Comparison of ENCODE assay signal across 8 mouse cellular contexts in the genomic region with DNA sequence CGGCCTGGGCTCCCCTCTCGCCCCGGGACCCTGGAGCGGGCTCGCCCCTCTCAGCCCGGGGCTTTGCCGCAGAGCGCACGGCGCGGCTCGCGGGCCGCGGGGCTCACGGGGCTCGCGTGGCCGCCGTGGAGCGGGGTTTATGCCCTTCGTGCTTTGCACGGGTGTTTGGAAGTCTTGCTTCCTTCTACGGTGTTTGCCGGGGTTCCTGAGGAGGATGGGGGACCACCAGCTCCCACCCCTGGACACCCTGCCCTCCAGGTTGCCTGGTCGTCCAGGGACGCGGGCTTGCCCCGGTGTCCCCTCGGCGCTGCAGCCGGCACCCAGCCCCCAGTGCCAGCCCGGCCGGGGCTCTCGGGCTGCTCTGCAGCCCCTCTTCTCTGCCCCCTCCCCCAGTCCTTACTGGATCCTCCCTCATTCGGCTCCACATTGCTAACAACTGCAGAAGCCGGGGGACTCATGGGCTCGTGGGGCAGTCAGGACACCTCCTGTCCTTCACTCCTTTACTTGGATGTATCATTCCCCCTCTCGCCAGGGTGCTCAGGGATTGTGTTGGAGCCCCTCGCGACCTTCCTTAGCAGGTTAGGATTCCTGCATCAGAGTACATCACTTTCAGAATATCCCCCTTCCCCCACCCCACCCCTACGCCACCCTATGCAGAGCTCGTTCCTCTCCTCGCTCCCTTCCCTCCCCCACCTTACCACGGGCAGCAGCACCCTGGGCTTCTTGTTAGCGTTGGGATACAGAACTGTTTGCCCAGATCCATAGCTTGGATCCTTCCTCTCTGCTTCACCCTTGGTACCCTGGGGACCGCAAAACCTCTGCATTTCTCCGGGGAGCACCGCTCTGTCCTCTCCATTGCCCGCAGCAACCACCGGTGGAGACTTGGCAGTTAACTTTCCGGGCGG. TPM values are rescaled to one million over a fixed set of nuclear protein-coding genes. Genes with fewer than 3 reads are reported as not detected.
A peak's percentile ranks its signal among the peaks of the same experiment; 100 is the strongest.
DNase-seq lines count a peak whose midpoint lies in the region; ATAC-seq and TF ChIP-seq lines count a peak whose summit lies in the region.

No protein-coding gene starts in this region.

- H3K4me2 ChIP-seq in forebrain, embryonic 12.5 days: peak overlapping the region; percentile 90
- H3K4me2 ChIP-seq in liver, embryonic 13.5 days: peak overlapping the region; percentile 63
- peak overlapping the region; percentile 70 for H3K4me2 ChIP-seq in stomach, embryonic 14.5 days (replicated peaks; ENCODE audit: low read depth, low read length)

- 0 out of 2 replicates have a peak, but pooled peaks cover 2% of the 10 kb centered on the region for H3K9me3 ChIP-seq in forebrain, embryonic 12.5 days
- H3K9me3 ChIP-seq in liver, embryonic 13.5 days (replicated peaks): no peaks in the 10 kb centered on the region
- no peaks in the 10 kb centered on the region for H3K9me3 ChIP-seq in stomach, embryonic 14.5 days (ENCODE audit: control insufficient read depth, low read depth, low read length)

- H3K27me3 ChIP-seq in forebrain, embryonic 12.5 days: peaks cover 44% of the 10 kb centered on the region
- peaks cover 81% of the 10 kb centered on the region for H3K27me3 ChIP-seq in liver, embryonic 13.5 days
- H3K27me3 ChIP-seq in stomach, embryonic 14.5 days (ENCODE audit: control insufficient read depth, insufficient read depth, low read length): peaks cover 23% of the 10 kb centered on the region

- peaks cover 28% of the 10 kb centered on the region for H3K4me1 ChIP-seq in forebrain, embryonic 12.5 days
- H3K4me1 ChIP-seq in liver, embryonic 13.5 days (replicated peaks): peaks cover 7% of the 10 kb centered on the region
- H3K4me1 ChIP-seq in stomach, embryonic 14.5 days (ENCODE audit: control insufficient read depth, insufficient read depth, low read length): peaks cover 12% of the 10 kb centered on the region

- H3K4me3 ChIP-seq in left cerebral cortex, adult 2 months: peak overlapping the region; percentile 86
- peak overlapping the region; percentile 95 for H3K4me3 ChIP-seq in forebrain, embryonic 12.5 days (replicated peaks)
- H3K4me3 ChIP-seq in liver, embryonic 13.5 days (replicated peaks): peak overlapping the region; percentile 53
- H3K4me3 ChIP-seq in stomach, embryonic 14.5 days (ENCODE audit: low read depth, low read length): peak overlapping the region; percentile 51

- H3K36me3 ChIP-seq in forebrain, embryonic 12.5 days (replicated peaks): no peaks in the 10 kb centered on the region
- H3K36me3 ChIP-seq in liver, embryonic 13.5 days: no peaks in the 10 kb centered on the region
- no peaks in the 10 kb centered on the region for H3K36me3 ChIP-seq in stomach, embryonic 14.5 days (ENCODE audit: control insufficient read depth, insufficient read depth, low read length)

- peak overlapping the region; percentile 97 for H3K27ac ChIP-seq in left cerebral cortex, adult 2 months
- peak overlapping the region; percentile 86 for H3K27ac ChIP-seq in forebrain, embryonic 12.5 days
- H3K27ac ChIP-seq in liver, embryonic 13.5 days: no peak overlapping the region
- no peak overlapping the region for H3K27ac ChIP-seq in stomach, embryonic 14.5 days (ENCODE audit: low read length)

- H3K9ac ChIP-seq in forebrain, embryonic 12.5 days: peak overlapping the region; percentile 94
- no peak overlapping the region for H3K9ac ChIP-seq in liver, embryonic 13.5 days
- peak overlapping the region; percentile 50; the same call in 1 of the 2 replicates for H3K9ac ChIP-seq in stomach, embryonic 14.5 days (replicated peaks; ENCODE audit: low read depth, low read length)

- no peak for TF ChIP-seq CTCF in left cerebral cortex, adult 2 months (IDR thresholded peaks at IDR 0.05)

- under 1% methylated on average over 47 of the region's 53 CpGs for WGBS in forebrain, embryonic 12.5 days
- 3% methylated on average over 50 of the region's 53 CpGs for WGBS in liver, embryonic 13.5 days (ENCODE audit: insufficient replicate concordance)
- under 1% methylated on average over 46 of the region's 53 CpGs for WGBS in stomach, embryonic 14.5 days

- ATAC-seq in forebrain, embryonic 12.5 days (ENCODE audit: low FRiP score): peak; percentile 73
- no peak for ATAC-seq in liver, embryonic 13.5 days (ENCODE audit: low read depth)
- ATAC-seq in stomach, embryonic 14.5 days (ENCODE audit: insufficient number of reproducible peaks, insufficient read depth, low FRiP score, low read depth): 0 out of 2 replicates have a peak, but pooled peaks have one; percentile 4

- intact Hi-C loops in left cerebral cortex, adult 2 months (cut with DNase I): loop anchor here (1.0 to 5.0 kb wide), 6 partner anchors 33 to 176 kb away; a partner anchor contains a TSS

- DNase-seq in left cerebral cortex, adult 2 months (ENCODE audit: extremely low spot score in 1 of 2, low spot score in 2 of 2): peak in 1 of 2 experiments; percentile 53
- DNase-seq in left cerebral cortex, adult 11 months (ENCODE audit: low spot score): no peak
- DNase-seq in cerebellum, adult 9-10 months: peak; percentile 66
- DNase-seq in liver, embryonic 13.5 days: no peak
- no peak for DNase-seq in thymus, postnatal 10 days (ENCODE audit: low spot score in 2 of 2)
- DNase-seq in ovary, postnatal 14 days (ENCODE audit: low spot score): no peak

RNA-seq across cellular contexts. Expression of a gene that starts 1.7 kb away (rescaled TPM):
- total RNA-seq in left cerebral cortex, adult 2 months (2021): 100 to 1,000 TPM; 250 to 260 TPM
- polyA plus RNA-seq in forebrain, embryonic 12.5 days (2016; fragmentation: Nextera tagmentation; extraction: Ambion mirVana): 19.3 and 20.7 TPM in 2 replicates
- 0.10 and 0.27 TPM in 2 replicates for polyA plus RNA-seq in liver, embryonic 13.5 days (2015; fragmentation: Nextera tagmentation; extraction: Ambion mirVana)
- 3.6 and 5.7 TPM in 2 replicates for polyA plus RNA-seq in stomach, embryonic 14.5 days (2014; fragmentation: Nextera tagmentation; extraction: Ambion mirVana)

Comparison
In these comparisons a context has a peak if more than half of its experiments do, and no peak if none do; other contexts are left out.
1. H3K27ac ChIP-seq: peak in left cerebral cortex, adult 2 months (single experiment) and forebrain, embryonic 12.5 days (single experiment); none in liver, embryonic 13.5 days (single experiment) and stomach, embryonic 14.5 days (single experiment).
2. Peak in every context shown above with its lines, with median percentiles within 50 percentile points of each other: H3K4me3 ChIP-seq and H3K4me2 ChIP-seq.